Mouse (Mus musculus): Measurements from ENCODE around the gene Enox1. TPM values are rescaled to one million over a fixed set of nuclear protein-coding genes. Genes with fewer than 3 reads are reported as not detected.
"Not testable (repeated sequence)": the region's sequence is repeated elsewhere in the genome, so short reads cannot be mapped to it uniquely, and the experiment has no call there.

Enox1 gene
- polyA plus RNA-seq, 1 experiment from 2014 or later = 19.8 TPM

- H3K9ac ChIP-seq = no peak overlapping the region
- WGBS = 69% methylated on average over 7 of the region's 7 CpGs
- no peaks in the 10 kb centered on the region for H3K27me3 ChIP-seq
- no peak for ATAC-seq (ENCODE audit: insufficient number of reproducible peaks, low FRiP score, low TSS enrichment, low read depth)
- no peaks in the 10 kb centered on the region for H3K4me1 ChIP-seq
- no peak overlapping the region for H3K4me2 ChIP-seq (replicated peaks)
- H3K4me3 ChIP-seq (replicated peaks) = no peak overlapping the region
- H3K36me3 ChIP-seq = no peaks in the 10 kb centered on the region
- H3K27ac ChIP-seq (replicated peaks) = no peak overlapping the region
- H3K9me3 ChIP-seq (replicated peaks) = no peaks in the 10 kb centered on the region
Observed at GRCm38 (mm10) chr14:77518941-77519695, 362.6 kb downstream of the Enox1 start.

- Histone ChIP-seq H3K36me3 (no peaks in the 10 kb centered on the region), H3K27me3 (no peaks in the 10 kb centered on the region), H3K9ac (no peak overlapping the region), H3K4me1 (no peaks in the 10 kb centered on the region), H3K4me2 (replicated peaks) (no peak overlapping the region), H3K27ac (replicated peaks) (no peak overlapping the region), H3K9me3 (replicated peaks) (no peaks in the 10 kb centered on the region), H3K4me3 (replicated peaks) (no peak overlapping the region)
- no peak for ATAC-seq (ENCODE audit: insufficient number of reproducible peaks, low FRiP score, low TSS enrichment, low read depth)
- WGBS = 85% methylated on average over 1 of the region's 1 CpGs
Observed at GRCm38 (mm10) chr14:77519701-77520100, 363.1 kb downstream of the Enox1 start.

- Histone ChIP-seq H3K9me3 (replicated peaks) (no peaks in the 10 kb centered on the region), H3K4me3 (replicated peaks) (no peak overlapping the region), H3K4me1 (no peaks in the 10 kb centered on the region), H3K4me2 (replicated peaks) (no peak overlapping the region), H3K36me3 (no peaks in the 10 kb centered on the region), H3K9ac (no peak overlapping the region), H3K27me3 (no peaks in the 10 kb centered on the region), H3K27ac (replicated peaks) (no peak overlapping the region)
- WGBS = 71% methylated on average over 4 of the region's 4 CpGs
- ATAC-seq (ENCODE audit: insufficient number of reproducible peaks, low FRiP score, low TSS enrichment, low read depth) = no peak
Observed at GRCm38 (mm10) chr14:77524303-77524702, 367.7 kb downstream of the Enox1 start.

- no peaks in the 10 kb centered on the region for H3K27me3 ChIP-seq
- no peak overlapping the region for H3K4me2 ChIP-seq (replicated peaks)
- no peaks in the 10 kb centered on the region for H3K36me3 ChIP-seq
- no peak overlapping the region for H3K9ac ChIP-seq
- WGBS = 90% methylated on average over 1 of the region's 1 CpGs
- H3K4me3 ChIP-seq (replicated peaks) = no peak overlapping the region
- H3K4me1 ChIP-seq = no peaks in the 10 kb centered on the region
- no peak overlapping the region for H3K27ac ChIP-seq (replicated peaks)
- no peaks in the 10 kb centered on the region for H3K9me3 ChIP-seq (replicated peaks)
- no peak for ATAC-seq (ENCODE audit: insufficient number of reproducible peaks, low FRiP score, low TSS enrichment, low read depth)
Observed at GRCm38 (mm10) chr14:77526262-77526661, 369.7 kb downstream of the Enox1 start.

GRCm38 (mm10) chr14:77529201-77529600 is 372.6 kb downstream of the Enox1 start:
- WGBS = 89% methylated on average over 9 of the region's 9 CpGs
- Histone ChIP-seq H3K27me3 (no peaks in the 10 kb centered on the region), H3K9me3 (replicated peaks) (no peaks in the 10 kb centered on the region), H3K36me3 (no peaks in the 10 kb centered on the region), H3K9ac (no peak overlapping the region), H3K4me1 (no peaks in the 10 kb centered on the region), H3K27ac (replicated peaks) (no peak overlapping the region), H3K4me2 (replicated peaks) (no peak overlapping the region), H3K4me3 (replicated peaks) (no peak overlapping the region)
- ATAC-seq (ENCODE audit: insufficient number of reproducible peaks, low FRiP score, low TSS enrichment, low read depth) = no peak

- Histone ChIP-seq H3K27me3 (no peaks in the 10 kb centered on the region), H3K4me2 (replicated peaks) (no peak overlapping the region), H3K36me3 (no peaks in the 10 kb centered on the region), H3K4me3 (replicated peaks) (no peak overlapping the region), H3K4me1 (no peaks in the 10 kb centered on the region), H3K27ac (replicated peaks) (no peak overlapping the region), H3K9me3 (replicated peaks) (no peaks in the 10 kb centered on the region), H3K9ac (no peak overlapping the region)
- WGBS = 90% methylated on average over 5 of the region's 5 CpGs
- ATAC-seq (ENCODE audit: insufficient number of reproducible peaks, low FRiP score, low TSS enrichment, low read depth) = no peak
Observed at GRCm38 (mm10) chr14:77529621-77530020, 373.1 kb downstream of the Enox1 start.

GRCm38 (mm10) chr14:77533638-77534037 is 377.1 kb downstream of the Enox1 start:
- Histone ChIP-seq H3K4me2 (replicated peaks) (no peak overlapping the region), H3K36me3 (no peaks in the 10 kb centered on the region), H3K27me3 (no peaks in the 10 kb centered on the region), H3K4me3 (replicated peaks) (no peak overlapping the region), H3K9ac (no peak overlapping the region), H3K4me1 (no peaks in the 10 kb centered on the region), H3K27ac (replicated peaks) (no peak overlapping the region), H3K9me3 (replicated peaks) (no peaks in the 10 kb centered on the region)
- no peak for ATAC-seq (ENCODE audit: insufficient number of reproducible peaks, low FRiP score, low TSS enrichment, low read depth)
- 67% methylated on average over 5 of the region's 5 CpGs for WGBS

GRCm38 (mm10) chr14:77534120-77534519 is 377.6 kb downstream of the Enox1 start:
- ATAC-seq (ENCODE audit: insufficient number of reproducible peaks, low FRiP score, low TSS enrichment, low read depth) = no peak
- no peaks in the 10 kb centered on the region for H3K4me1 ChIP-seq
- H3K9ac ChIP-seq = no peak overlapping the region
- H3K4me3 ChIP-seq (replicated peaks) = no peak overlapping the region
- H3K36me3 ChIP-seq = no peaks in the 10 kb centered on the region
- no peaks in the 10 kb centered on the region for H3K9me3 ChIP-seq (replicated peaks)
- H3K27me3 ChIP-seq = no peaks in the 10 kb centered on the region
- WGBS = 90% methylated on average over 7 of the region's 7 CpGs
- no peak overlapping the region for H3K27ac ChIP-seq (replicated peaks)
- H3K4me2 ChIP-seq (replicated peaks) = no peak overlapping the region

GRCm38 (mm10) chr14:77536592-77536991 is 380.0 kb downstream of the Enox1 start:
- Histone ChIP-seq H3K9ac (no peak overlapping the region), H3K27me3 (no peaks in the 10 kb centered on the region), H3K36me3 (no peaks in the 10 kb centered on the region), H3K4me3 (replicated peaks) (no peak overlapping the region), H3K4me1 (no peaks in the 10 kb centered on the region), H3K27ac (replicated peaks) (no peak overlapping the region), H3K4me2 (replicated peaks) (no peak overlapping the region), H3K9me3 (replicated peaks) (no peaks in the 10 kb centered on the region)
- WGBS = 73% methylated on average over 2 of the region's 2 CpGs
- no peak for ATAC-seq (ENCODE audit: insufficient number of reproducible peaks, low FRiP score, low TSS enrichment, low read depth)

- not testable (repeated sequence) for H3K4me3 ChIP-seq (replicated peaks); H3K27ac ChIP-seq (replicated peaks); H3K9me3 ChIP-seq (replicated peaks); H3K4me1 ChIP-seq; H3K27me3 ChIP-seq; H3K9ac ChIP-seq; H3K36me3 ChIP-seq; H3K4me2 ChIP-seq (replicated peaks)
- peak; percentile 57; the same call in 1 of the 2 replicates for ATAC-seq (ENCODE audit: insufficient number of reproducible peaks, low FRiP score, low TSS enrichment, low read depth)
- 53% methylated on average over 21 of the region's 21 CpGs for WGBS
Observed at GRCm38 (mm10) chr14:77539563-77539962, 383.0 kb downstream of the Enox1 start.

- H3K27me3 ChIP-seq = no peaks in the 10 kb centered on the region; the same call in 1 of the 2 replicates
- H3K4me3 ChIP-seq (replicated peaks) = no peak overlapping the region
- no peak overlapping the region for H3K9ac ChIP-seq
- no peak overlapping the region for H3K4me2 ChIP-seq (replicated peaks)
- H3K27ac ChIP-seq (replicated peaks) = no peak overlapping the region
- no peaks in the 10 kb centered on the region for H3K9me3 ChIP-seq (replicated peaks)
- H3K36me3 ChIP-seq = no peaks in the 10 kb centered on the region
- no peak for ATAC-seq (ENCODE audit: insufficient number of reproducible peaks, low FRiP score, low TSS enrichment, low read depth)
- WGBS = 83% methylated on average over 7 of the region's 7 CpGs
- no peaks in the 10 kb centered on the region for H3K4me1 ChIP-seq
Observed at GRCm38 (mm10) chr14:77541925-77542324, 385.4 kb downstream of the Enox1 start.

Data from embryonic facial prominence, embryonic 15.5 days (tissue).